Mouse (Mus musculus): ENCODE measurements around the gene Serhl.
"Not testable (repeated sequence)": the region's sequence is repeated elsewhere in the genome, so short reads cannot be mapped to it uniquely, and the experiment has no call there.

The Serhl gene

DNA sequence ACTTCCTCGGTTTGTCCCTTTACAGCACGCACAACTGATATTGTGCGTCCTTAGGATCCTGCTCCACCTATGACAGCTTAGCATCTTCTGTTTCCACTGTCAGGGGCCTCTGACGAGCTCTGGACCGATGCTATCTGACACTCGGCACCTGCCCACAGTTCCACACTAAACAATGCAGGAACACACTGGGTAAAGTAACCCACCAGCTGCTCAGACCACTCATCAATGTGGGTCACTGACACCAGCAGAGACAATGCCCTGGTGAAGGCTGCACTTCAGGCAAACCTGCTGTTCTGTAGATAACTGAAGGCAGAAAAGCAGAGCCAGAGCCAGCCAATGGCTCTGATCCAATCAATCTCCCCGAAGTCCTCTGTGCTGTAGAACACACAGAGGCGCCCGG is 37.3 kb downstream of the Serhl start:
- no peak for DNase-seq (ENCODE audit: low read depth, low spot score)

DNA sequence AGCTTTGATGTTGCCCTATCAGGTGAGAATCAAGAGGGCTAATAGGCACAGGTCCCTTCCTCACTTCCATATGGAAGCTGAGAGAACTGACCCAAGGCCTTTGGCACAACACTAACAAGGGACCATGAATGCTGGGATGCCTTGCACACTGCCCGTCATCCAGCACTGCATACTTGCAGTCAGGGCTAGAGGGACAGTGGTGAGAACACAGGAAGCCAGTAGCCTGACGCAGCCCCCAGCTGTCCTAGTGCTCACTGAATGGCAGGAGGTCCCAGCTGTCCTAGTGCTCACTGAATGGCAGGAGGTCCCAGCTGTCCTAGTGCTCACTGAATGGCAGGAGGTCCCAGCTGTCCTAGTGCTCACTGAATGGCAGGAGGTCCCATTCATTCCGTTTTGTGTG is 37.7 kb downstream of the Serhl start:
- DNase-seq (ENCODE audit: low read depth, low spot score) = not testable (repeated sequence)

DNA sequence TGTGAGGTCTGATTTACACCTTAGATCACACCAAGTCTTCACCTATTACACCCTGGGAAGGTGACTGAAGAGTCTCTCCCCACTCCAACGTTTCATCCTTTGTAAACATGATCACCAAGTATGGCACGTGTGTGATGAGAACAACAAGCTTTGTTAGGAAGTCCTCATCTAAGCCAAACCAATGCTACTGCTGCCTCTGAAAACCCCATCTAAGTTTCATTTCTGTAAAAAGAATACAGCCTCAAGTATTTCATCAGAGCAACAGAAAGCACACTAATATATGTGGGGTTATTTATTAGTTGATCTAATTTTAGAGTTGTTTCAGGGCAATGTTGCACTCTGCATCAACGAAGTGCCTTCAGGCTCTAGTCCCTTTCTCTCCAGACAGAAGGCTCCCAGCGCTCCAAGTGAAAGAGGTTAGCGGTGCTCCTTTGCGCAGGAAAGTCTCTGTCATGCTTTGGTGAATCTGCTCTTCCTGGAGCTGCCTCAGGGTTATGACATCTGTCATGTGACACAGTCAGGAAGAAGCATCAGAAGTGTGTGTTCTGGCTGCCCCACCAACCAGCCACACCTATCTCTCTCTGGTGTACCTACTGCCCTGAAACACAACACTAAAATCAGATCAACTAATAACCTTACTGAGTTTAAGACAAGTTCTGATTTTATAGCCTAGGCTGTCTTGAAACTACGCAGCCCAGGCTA is 40.4 kb downstream of the Serhl start:
- no peak for DNase-seq (ENCODE audit: low read depth, low spot score)

- DNase-seq (ENCODE audit: low read depth, low spot score) = no peak
Observed at GRCm38 (mm10) chr15:83134671-83135070, 45.4 kb downstream of the Serhl start.

DNA sequence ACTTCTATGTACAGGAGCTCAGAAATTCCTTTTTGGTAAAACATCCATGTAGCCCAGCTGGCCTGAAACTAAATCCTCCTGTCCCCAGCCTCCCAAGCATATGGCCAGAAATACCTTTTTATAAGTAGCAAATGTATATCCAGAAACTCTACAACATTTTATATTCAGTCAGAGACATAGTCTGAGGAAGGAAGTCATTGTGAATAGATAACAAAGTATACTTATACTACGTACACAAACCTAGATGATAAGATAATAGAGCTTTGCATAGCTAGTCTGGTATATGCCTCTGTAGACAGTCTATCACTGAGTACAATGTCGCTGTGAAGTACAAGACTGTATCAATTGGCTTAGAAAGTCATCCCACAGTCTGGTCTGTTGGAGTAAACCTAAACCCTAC is 46.3 kb downstream of the Serhl start:
- DNase-seq (ENCODE audit: low read depth, low spot score) = no peak

- peak; percentile 66 for DNase-seq (ENCODE audit: low read depth, low spot score)
Observed at GRCm38 (mm10) chr15:83142861-83143260, 53.6 kb downstream of the Serhl start.

GRCm38 (mm10) chr15:83145541-83145940 is 56.2 kb downstream of the Serhl start:
- no peak for DNase-seq (ENCODE audit: low read depth, low spot score)

- no peak for DNase-seq (ENCODE audit: low read depth, low spot score)
Observed at GRCm38 (mm10) chr15:83148395-83148794, 59.1 kb downstream of the Serhl start.

DNA sequence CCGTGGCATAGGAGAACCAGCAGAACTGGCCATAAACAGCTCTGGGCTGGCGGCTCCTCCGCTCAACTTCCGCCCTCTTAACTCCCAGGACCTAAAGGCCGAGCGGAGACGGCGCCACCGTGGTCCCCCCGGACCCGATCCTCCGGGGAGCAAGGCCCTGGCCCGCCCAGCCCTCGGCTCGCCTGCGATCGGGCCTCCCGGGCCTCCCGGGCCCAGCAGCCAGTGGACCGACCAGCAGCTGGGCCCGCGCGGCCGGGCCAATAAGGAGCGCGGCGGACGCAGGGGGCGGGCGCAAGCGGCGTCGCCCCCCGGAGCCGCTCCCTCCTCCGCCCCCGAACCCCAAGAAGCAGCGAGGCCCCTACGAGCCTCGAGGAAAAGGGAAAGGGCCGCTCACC is 59.5 kb downstream of the Serhl start:
- no peak for DNase-seq (ENCODE audit: low read depth, low spot score)

GRCm38 (mm10) chr15:83149196-83150072 is 60.1 kb downstream of the Serhl start, which contains the start of gene Poldip3:
Poldip3 (minus strand) TSS chr15:83149384.
- peak; percentile 97 for DNase-seq (ENCODE audit: low read depth, low spot score)

GRCm38 (mm10) chr15:83150073-83150442 is 60.8 kb downstream of the Serhl start:
- no peak for DNase-seq (ENCODE audit: low read depth, low spot score)

- DNase-seq (ENCODE audit: low read depth, low spot score) = no peak
Observed at GRCm38 (mm10) chr15:83150694-83151093, 61.4 kb downstream of the Serhl start.

DNA sequence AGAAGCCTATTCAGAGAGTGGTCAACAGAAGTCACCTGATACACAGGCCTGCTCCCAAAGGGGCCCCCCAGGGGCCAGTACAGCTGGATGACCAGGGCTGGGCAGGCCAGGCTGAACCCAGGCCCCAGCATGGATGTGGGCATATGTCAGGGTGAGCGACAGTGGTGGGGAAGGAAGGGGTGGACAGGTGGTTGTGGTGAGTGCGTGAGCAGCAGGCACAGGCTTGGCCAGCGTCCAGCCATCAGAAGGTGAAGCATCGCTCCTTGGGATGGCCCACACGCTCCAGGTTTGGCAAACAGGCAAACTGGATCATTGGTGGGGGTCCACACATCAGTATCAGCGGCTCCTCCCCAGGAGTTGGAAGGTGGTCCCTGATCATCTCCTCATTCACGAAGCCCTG is 65.0 kb downstream of the Serhl start:
- DNase-seq (ENCODE audit: low read depth, low spot score) = no peak

DNA sequence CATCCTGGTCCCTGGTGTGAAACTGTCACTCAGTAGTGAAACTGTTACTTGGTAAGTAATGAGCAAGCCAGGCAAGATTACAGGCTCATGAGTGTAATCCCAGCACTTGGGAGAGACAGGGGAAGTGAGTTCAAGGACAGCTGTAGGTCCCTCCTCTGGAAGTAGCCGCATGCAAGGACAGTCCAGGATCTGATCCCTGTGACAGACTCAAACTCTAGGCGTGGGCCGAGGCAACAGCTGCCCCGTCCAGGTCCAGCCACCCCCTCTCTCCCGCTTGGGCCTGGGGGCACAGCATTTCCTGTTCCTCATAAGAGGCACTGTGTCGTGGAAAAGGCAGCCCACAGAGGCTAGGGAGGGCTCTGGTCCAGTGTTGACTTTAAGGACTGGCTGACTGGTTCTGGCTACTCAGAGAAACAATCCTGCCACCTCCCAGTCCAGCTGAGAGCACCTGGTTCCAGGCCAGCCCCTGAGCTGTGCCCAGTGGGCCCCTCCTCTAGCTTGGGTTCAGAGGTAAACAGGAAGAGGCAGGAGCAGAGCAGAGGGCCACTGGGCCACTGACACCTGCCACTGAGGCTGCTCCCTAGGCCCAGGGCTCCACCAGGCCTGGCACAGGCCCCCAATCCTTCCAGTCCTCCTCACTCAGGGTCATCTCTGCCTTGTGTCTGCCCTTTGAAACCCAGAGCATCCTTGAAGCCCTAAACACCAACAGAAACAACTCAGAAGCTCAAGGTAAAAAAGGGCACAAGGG is 66.5 kb downstream of the Serhl start:
- DNase-seq (ENCODE audit: low read depth, low spot score) = no peak

DNA sequence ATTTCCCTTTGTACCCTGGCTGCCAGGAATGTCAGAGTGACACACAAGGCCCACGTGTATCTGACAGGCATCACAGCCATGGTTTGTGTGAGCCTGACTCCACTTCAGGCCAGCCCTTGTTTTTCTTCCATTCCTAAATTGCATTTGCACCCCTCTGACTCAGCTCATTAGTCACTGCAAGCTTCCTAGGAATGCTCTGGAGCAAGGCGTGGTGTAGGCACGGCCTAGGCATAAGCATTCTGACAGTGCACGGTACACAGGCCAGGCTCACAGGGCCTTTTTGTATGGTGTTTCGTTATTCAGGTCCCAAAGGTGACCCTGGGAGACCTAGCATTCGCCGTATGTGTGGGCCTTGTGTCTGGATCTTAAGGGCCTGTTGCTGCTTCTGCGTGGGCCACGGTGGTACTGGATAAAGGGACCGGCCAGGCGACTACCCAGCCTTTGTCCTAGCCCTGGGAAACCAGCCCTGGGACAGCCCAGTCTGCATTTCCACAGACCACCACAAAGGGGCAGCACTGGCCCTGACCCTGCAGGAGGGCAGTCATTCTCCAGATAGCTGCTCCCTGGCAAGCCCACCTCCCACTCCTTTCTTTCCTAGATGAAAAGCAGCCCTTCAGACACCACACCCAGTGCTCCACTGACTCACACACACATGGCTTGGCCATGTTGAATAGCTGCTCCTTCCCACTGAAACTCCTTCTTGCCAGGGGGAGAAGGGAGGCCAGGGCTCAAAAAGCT is 67.8 kb downstream of the Serhl start:
- DNase-seq (ENCODE audit: low read depth, low spot score) = no peak

DNA sequence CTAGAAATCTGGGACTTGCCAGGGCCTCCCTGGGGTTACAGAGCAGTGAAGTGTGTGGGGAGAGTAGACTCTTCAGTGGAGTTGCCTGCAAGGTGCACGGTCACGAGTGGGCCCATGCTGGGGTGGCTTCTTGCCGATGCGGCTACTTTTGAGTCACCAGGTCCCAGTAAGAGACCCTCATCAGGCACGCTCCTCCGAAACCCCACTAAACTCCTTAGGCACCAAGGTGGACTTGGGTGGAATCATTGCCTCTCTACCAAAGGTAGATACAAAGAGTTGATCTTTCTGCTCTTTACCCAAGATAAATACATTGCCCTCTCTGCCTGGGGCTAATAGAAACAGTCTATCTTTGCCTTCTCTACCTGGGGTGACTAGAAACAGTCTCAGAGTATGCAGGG is 68.4 kb downstream of the Serhl start:
- no peak for DNase-seq (ENCODE audit: low read depth, low spot score)

DNA sequence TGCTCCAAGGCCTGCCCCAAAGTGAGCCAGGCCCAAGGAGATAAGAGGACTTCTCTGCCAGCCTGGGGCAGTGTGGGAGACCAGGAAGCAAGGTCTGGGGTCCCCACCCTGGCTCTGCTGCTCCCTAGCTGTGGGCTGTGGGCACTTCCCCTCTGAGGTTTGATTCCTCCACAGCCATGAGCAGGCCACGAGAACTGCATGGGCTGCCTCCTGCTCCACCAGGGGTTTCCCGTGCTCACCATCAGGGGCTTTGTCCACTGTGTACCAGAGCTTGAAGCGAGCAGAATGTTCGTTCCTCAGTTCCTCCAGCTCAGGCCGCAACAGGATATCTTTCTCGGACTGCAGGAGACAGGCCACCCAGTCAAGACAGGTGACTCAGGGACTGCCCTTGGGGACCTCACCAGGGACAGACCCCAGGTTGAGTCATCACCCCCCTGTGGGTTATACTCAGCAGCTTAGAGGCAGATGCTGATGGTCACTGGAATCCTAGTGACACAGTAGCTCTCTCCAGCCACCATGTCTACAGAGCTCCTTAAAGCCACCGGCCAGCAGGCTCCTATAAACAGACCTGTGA is 69.4 kb downstream of the Serhl start:
- no peak for DNase-seq (ENCODE audit: low read depth, low spot score)

- DNase-seq (ENCODE audit: low read depth, low spot score) = no peak
Observed at GRCm38 (mm10) chr15:83159823-83160222, 70.5 kb downstream of the Serhl start.

DNA sequence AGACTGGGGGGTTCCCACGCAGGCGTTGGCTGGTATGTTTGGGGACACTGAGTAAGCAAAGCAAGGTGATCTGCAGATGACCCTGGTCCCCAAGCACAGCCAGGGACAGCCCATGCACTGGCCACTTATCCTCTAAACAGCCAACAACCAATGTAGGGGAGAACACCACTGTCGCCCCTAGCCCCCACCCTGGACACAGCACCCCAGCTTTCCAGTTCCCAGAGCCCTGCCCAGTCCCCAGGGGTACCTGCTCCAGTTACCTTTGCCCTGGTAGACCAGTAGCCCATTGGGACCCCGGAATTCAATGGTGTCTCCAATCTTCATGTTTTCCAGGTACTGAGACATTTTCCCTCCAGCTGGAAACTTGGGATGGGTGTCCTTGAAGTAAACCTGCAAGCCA is 71.3 kb downstream of the Serhl start:
- DNase-seq (ENCODE audit: low read depth, low spot score) = no peak

- DNase-seq (ENCODE audit: low read depth, low spot score) = no peak
Observed at GRCm38 (mm10) chr15:83161062-83161748, 71.9 kb downstream of the Serhl start.

GRCm38 (mm10) chr15:83162001-83162400 is 72.7 kb downstream of the Serhl start:
- DNase-seq (ENCODE audit: low read depth, low spot score) = no peak
